Mouse (Mus musculus): ENCODE measurements at regions not wholly inside any gene's neighbourhood (a gene's known extent, or its start where the extent isn't known, plus 50 kb on each side); places are given as distances from the start of the nearest gene placed in this dataset.

DNA sequence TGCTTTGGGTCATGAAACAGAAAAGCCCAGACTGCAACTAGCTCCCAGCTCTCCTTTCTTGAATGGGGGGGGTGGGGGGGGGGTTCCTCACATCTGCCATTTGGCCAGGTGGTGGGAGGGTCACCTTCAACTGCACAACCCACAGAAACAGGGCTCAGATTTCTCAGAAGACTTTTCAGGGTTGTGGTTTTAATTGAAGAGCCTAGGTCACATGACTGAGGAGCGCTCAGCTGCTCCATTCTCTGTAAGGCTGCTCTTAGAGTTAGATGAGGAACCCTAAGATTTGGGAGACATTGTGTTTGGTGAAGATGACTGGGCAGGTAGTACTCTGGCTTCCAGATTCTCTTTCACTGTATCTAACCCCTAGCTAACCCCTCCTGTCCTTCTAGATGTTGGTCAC lies 225.8 kb upstream of the Vstm2b start:
- no peak overlapping the region for H3K27ac ChIP-seq (ENCODE audit: low read length)
- WGBS: 90% methylated on average over 1 of the region's 1 CpGs
- H3K27me3 ChIP-seq (ENCODE audit: control insufficient read depth, insufficient read depth, low read depth, low read length): no peaks in the 10 kb centered on the region
- no peak overlapping the region for H3K9ac ChIP-seq (ENCODE audit: low read depth, low read length)
- H3K4me1 ChIP-seq (ENCODE audit: control insufficient read depth, insufficient read depth, low read length): no peaks in the 10 kb centered on the region
- H3K9me3 ChIP-seq (replicated peaks; ENCODE audit: control insufficient read depth, low read length, poor library complexity, severe bottlenecking): no peaks in the 10 kb centered on the region
- ATAC-seq: no peak
- H3K36me3 ChIP-seq (ENCODE audit: control insufficient read depth, insufficient read depth, low read length): no peaks in the 10 kb centered on the region
- H3K4me2 ChIP-seq (ENCODE audit: low read length): no peak overlapping the region
- no peak overlapping the region for H3K4me3 ChIP-seq (ENCODE audit: low read depth, low read length)

DNA sequence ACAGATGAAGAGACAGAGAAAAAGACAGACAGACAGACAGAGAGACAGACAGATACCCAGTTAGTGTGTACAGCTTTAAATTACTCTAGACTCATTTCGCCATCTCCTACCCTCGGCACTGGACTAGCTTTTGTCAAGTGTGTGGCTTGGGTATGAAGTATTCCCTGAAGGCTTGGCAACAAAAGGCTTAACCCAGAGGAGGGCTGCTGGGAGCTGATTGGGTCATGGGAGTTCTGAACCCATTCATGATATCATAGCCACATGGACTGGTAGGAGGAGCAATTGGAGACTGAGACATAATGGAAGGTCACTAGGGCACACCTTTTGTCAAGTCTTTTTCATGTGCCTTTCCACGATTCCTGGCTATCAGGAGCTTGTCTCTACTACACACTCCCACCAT lies 223.7 kb upstream of the Vstm2b start:
- no peak for ATAC-seq

DNA sequence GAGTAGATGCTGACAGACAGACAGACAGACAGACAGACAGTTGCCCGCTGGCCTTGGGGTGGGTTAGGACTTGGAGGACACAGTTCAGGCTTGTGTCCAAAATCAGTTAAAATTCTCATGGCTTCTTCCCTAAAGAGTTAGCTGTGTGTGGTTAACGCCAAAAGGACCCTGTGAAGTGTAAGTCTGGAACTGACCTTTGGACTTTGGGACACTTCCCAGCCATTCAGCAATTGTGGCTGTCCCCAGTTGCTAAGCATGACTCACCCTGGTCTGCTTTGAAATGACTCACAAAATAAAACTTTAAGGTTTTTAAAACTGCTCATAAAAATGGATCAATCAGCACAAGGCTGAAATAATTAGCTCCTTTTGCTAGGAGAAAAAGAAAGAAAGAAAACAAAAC lies 220.5 kb upstream of the Vstm2b start:
- 79% methylated on average over 2 of the region's 2 CpGs for WGBS
- Histone ChIP-seq H3K36me3 (ENCODE audit: control insufficient read depth, insufficient read depth, low read length) (no peaks in the 10 kb centered on the region), H3K9ac (ENCODE audit: low read depth, low read length) (no peak overlapping the region), H3K9me3 (replicated peaks; ENCODE audit: control insufficient read depth, low read length, poor library complexity, severe bottlenecking) (no peaks in the 10 kb centered on the region), H3K4me2 (ENCODE audit: low read length) (no peak overlapping the region), H3K27me3 (ENCODE audit: control insufficient read depth, insufficient read depth, low read depth, low read length) (peaks cover 4% of the 10 kb centered on the region; the same call in 1 of the 2 replicates), H3K4me3 (ENCODE audit: low read depth, low read length) (no peak overlapping the region), H3K4me1 (ENCODE audit: control insufficient read depth, insufficient read depth, low read length) (peaks cover 7% of the 10 kb centered on the region; the same call in 1 of the 2 replicates), H3K27ac (ENCODE audit: low read length) (no peak overlapping the region)
- no peak for ATAC-seq

More for the DNA sequence above, 223.7 kb upstream of the Vstm2b start:
- Histone ChIP-seq H3K4me3 (ENCODE audit: low read depth, low read length) (no peak overlapping the region), H3K9ac (ENCODE audit: low read depth, low read length) (no peak overlapping the region), H3K27me3 (ENCODE audit: control insufficient read depth, insufficient read depth, low read depth, low read length) (peaks cover 4% of the 10 kb centered on the region; the same call in 1 of the 2 replicates), H3K4me2 (ENCODE audit: low read length) (no peak overlapping the region), H3K9me3 (replicated peaks; ENCODE audit: control insufficient read depth, low read length, poor library complexity, severe bottlenecking) (no peaks in the 10 kb centered on the region), H3K27ac (ENCODE audit: low read length) (no peak overlapping the region), H3K36me3 (ENCODE audit: control insufficient read depth, insufficient read depth, low read length) (no peaks in the 10 kb centered on the region), H3K4me1 (ENCODE audit: control insufficient read depth, insufficient read depth, low read length) (no peaks in the 10 kb centered on the region)
- 29% methylated on average over 3 of the region's 3 CpGs for WGBS

DNA sequence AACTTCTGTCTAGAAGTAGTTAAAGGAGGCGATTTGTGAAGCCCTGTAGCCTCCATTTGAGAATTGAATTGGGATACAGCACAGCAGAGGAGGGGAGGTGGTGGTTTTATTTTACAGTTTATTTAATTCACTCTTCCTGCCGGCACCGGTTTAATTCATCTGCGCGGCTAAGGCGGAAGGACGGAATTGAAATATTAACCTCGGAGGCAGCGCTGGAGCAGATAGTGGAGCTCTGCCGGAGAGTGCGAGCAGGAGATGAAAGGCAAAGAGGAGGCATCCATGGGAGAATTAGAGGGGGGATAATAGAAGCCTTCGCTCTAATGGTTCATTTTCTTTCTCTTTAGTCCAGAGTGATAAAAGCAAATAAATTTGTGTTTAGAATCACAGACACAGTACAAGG lies 217.6 kb upstream of the Vstm2b start:
- Histone ChIP-seq H3K9me3 (replicated peaks; ENCODE audit: control insufficient read depth, low read length, poor library complexity, severe bottlenecking) (no peaks in the 10 kb centered on the region), H3K27ac (ENCODE audit: low read length) (no peak overlapping the region), H3K9ac (ENCODE audit: low read depth, low read length) (no peak overlapping the region), H3K4me2 (ENCODE audit: low read length) (peak overlapping the region; percentile 34), H3K27me3 (ENCODE audit: control insufficient read depth, insufficient read depth, low read depth, low read length) (peaks cover 4% of the 10 kb centered on the region; the same call in 1 of the 2 replicates), H3K4me1 (ENCODE audit: control insufficient read depth, insufficient read depth, low read length) (peaks cover 7% of the 10 kb centered on the region; the same call in 1 of the 2 replicates), H3K4me3 (ENCODE audit: low read depth, low read length) (no peak overlapping the region), H3K36me3 (ENCODE audit: control insufficient read depth, insufficient read depth, low read length) (no peaks in the 10 kb centered on the region)
- WGBS: 14% methylated on average over 12 of the region's 12 CpGs
- peak; percentile 79 for ATAC-seq

DNA sequence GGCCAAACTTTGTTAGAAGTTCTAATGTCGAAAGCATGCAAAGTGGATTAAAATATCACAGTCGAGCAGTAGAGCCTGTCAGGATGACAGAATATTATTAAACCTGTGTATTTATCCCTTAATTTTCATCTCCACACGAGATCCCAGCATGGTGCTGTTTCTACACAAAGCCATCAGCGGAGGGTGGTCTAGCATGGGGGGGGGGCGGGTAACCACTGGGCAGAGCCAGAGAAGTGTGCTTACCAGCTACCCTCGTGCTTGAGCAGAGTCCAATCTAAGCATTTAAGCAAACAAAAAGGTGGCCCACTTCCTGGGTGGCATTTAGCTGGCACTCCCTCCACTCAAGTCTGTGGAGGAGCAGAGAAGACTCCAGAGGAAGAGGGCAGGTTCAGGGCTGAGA lies 217.1 kb upstream of the Vstm2b start:
- Histone ChIP-seq H3K27me3 (ENCODE audit: control insufficient read depth, insufficient read depth, low read depth, low read length) (peaks cover 4% of the 10 kb centered on the region; the same call in 1 of the 2 replicates), H3K9me3 (replicated peaks; ENCODE audit: control insufficient read depth, low read length, poor library complexity, severe bottlenecking) (no peaks in the 10 kb centered on the region), H3K36me3 (ENCODE audit: control insufficient read depth, insufficient read depth, low read length) (no peaks in the 10 kb centered on the region), H3K4me1 (ENCODE audit: control insufficient read depth, insufficient read depth, low read length) (peaks cover 7% of the 10 kb centered on the region; the same call in 1 of the 2 replicates), H3K9ac (ENCODE audit: low read depth, low read length) (no peak overlapping the region), H3K4me2 (ENCODE audit: low read length) (peak overlapping the region; percentile 34), H3K27ac (ENCODE audit: low read length) (no peak overlapping the region), H3K4me3 (ENCODE audit: low read depth, low read length) (no peak overlapping the region)
- ATAC-seq: peak; percentile 52
- WGBS: 8% methylated on average over 6 of the region's 6 CpGs

DNA sequence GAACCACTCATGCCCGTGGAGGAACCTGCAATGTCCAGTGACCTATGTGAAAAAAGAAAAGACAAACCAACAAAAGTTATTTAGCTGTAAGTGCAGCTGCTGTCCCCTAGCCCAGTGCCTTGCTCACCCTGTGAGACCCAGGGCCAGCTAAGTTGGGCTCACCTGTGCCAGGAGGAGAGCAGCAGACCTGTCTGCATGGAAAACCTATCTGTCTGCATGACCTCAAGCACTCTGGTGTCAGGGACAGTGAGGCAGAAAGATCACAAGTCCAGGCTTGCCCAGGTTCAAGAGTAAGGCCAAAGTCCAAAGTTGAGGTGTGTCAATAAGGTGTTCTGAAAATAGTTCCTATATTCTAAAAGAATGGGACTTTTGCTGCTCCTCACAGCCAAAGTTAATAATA lies 215.0 kb upstream of the Vstm2b start:
- Histone ChIP-seq H3K27ac (ENCODE audit: low read length) (no peak overlapping the region), H3K4me2 (ENCODE audit: low read length) (no peak overlapping the region), H3K4me3 (ENCODE audit: low read depth, low read length) (no peak overlapping the region), H3K27me3 (ENCODE audit: control insufficient read depth, insufficient read depth, low read depth, low read length) (peaks cover 4% of the 10 kb centered on the region; the same call in 1 of the 2 replicates), H3K4me1 (ENCODE audit: control insufficient read depth, insufficient read depth, low read length) (peaks cover 7% of the 10 kb centered on the region; the same call in 1 of the 2 replicates), H3K9ac (ENCODE audit: low read depth, low read length) (no peak overlapping the region), H3K9me3 (replicated peaks; ENCODE audit: control insufficient read depth, low read length, poor library complexity, severe bottlenecking) (no peaks in the 10 kb centered on the region), H3K36me3 (ENCODE audit: control insufficient read depth, insufficient read depth, low read length) (no peaks in the 10 kb centered on the region)
- WGBS: 67% methylated on average over 1 of the region's 1 CpGs
- ATAC-seq: no peak

DNA sequence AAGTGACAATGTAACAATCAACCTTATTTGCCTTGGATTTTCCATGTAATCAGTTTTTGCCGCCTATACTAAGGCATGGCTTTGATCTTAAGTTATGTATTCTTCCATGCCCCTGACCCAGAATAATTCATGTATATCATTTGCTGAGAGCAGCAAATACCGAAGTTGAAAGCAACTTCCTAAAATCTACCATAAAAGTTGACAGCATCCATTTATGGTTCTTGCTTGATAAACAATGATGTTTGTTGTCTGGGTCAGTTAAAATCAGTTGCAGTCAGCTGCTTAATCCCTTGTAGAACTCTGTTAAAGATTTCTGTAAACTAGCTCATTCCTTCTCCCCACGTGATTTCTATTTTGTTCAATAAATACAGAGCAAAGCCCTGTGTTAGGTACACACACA lies 214.5 kb upstream of the Vstm2b start:
- Histone ChIP-seq H3K9ac (ENCODE audit: low read depth, low read length) (no peak overlapping the region), H3K4me1 (ENCODE audit: control insufficient read depth, insufficient read depth, low read length) (peaks cover 7% of the 10 kb centered on the region; the same call in 1 of the 2 replicates), H3K4me3 (ENCODE audit: low read depth, low read length) (no peak overlapping the region), H3K27me3 (ENCODE audit: control insufficient read depth, insufficient read depth, low read depth, low read length) (peaks cover 4% of the 10 kb centered on the region; the same call in 1 of the 2 replicates), H3K36me3 (ENCODE audit: control insufficient read depth, insufficient read depth, low read length) (no peaks in the 10 kb centered on the region), H3K27ac (ENCODE audit: low read length) (no peak overlapping the region), H3K4me2 (ENCODE audit: low read length) (no peak overlapping the region), H3K9me3 (replicated peaks; ENCODE audit: control insufficient read depth, low read length, poor library complexity, severe bottlenecking) (no peaks in the 10 kb centered on the region)
- ATAC-seq: no peak
- 39% methylated on average over 3 of the region's 3 CpGs for WGBS

DNA sequence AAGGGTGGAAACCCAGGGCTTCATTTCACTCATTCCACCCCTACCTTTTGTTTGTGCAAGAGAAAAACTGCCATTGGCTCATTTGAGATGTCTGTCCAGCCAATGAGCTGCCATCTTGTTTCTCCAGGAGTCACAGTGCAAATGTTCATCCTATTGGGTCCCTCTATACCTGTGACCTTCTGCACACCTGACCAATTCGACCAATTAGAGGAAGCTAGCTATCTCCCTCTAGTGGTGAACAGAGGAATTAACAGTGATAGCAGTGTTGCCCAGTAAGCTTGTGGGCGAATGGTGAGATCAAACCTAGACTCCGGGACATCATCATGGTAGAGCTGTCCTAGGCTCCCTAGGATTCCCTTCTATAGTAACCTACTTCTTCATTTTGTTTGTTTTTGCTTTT lies 211.1 kb upstream of the Vstm2b start:
- no peak for ATAC-seq
- Histone ChIP-seq H3K27ac (ENCODE audit: low read length) (no peak overlapping the region), H3K36me3 (ENCODE audit: control insufficient read depth, insufficient read depth, low read length) (no peaks in the 10 kb centered on the region), H3K4me2 (ENCODE audit: low read length) (no peak overlapping the region), H3K4me1 (ENCODE audit: control insufficient read depth, insufficient read depth, low read length) (no peaks in the 10 kb centered on the region), H3K27me3 (ENCODE audit: control insufficient read depth, insufficient read depth, low read depth, low read length) (no peaks in the 10 kb centered on the region), H3K9me3 (replicated peaks; ENCODE audit: control insufficient read depth, low read length, poor library complexity, severe bottlenecking) (no peaks in the 10 kb centered on the region), H3K9ac (ENCODE audit: low read depth, low read length) (no peak overlapping the region), H3K4me3 (ENCODE audit: low read depth, low read length) (no peak overlapping the region)
- WGBS: 92% methylated on average over 3 of the region's 3 CpGs

DNA sequence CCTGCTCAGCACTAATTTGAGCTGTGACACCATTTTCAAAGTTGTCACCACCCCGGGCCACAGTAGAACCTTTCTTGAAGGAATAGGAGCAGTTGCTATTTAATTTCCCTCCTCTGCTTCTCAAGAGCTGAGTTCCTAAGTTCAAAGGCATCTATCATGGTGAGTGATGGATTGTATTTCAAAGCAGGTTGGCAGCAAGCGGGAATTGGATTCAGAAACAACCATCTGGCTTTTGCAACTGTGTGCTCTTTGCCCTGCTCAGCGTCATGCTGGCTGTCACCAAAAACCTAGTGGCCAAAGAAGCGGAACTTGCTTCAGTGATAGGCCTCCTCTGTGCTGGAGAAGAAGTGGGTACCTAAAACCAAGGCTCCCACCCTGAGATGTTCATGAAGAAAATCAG lies 209.6 kb upstream of the Vstm2b start:
- 85% methylated on average over 4 of the region's 4 CpGs for WGBS

More for the DNA sequence above, 209.6 kb upstream of the Vstm2b start:
- Histone ChIP-seq H3K36me3 (ENCODE audit: control insufficient read depth, insufficient read depth, low read length) (no peaks in the 10 kb centered on the region), H3K4me2 (ENCODE audit: low read length) (no peak overlapping the region), H3K27me3 (ENCODE audit: control insufficient read depth, insufficient read depth, low read depth, low read length) (no peaks in the 10 kb centered on the region), H3K4me1 (ENCODE audit: control insufficient read depth, insufficient read depth, low read length) (no peaks in the 10 kb centered on the region), H3K9ac (ENCODE audit: low read depth, low read length) (no peak overlapping the region), H3K4me3 (ENCODE audit: low read depth, low read length) (no peak overlapping the region), H3K9me3 (replicated peaks; ENCODE audit: control insufficient read depth, low read length, poor library complexity, severe bottlenecking) (no peaks in the 10 kb centered on the region), H3K27ac (ENCODE audit: low read length) (no peak overlapping the region)
- no peak for ATAC-seq

All from midbrain, embryonic 16.5 days (tissue).